Mouse (Mus musculus) lung, postnatal 4 days (tissue): ENCODE measurements around the gene Tbx5.

ENCODE experiments used
- DNase-seq, 2 experiments: peaks; one replicate each; pipeline ENCODE4 v3.0.0; 2021

Gene Tbx5

DNA sequence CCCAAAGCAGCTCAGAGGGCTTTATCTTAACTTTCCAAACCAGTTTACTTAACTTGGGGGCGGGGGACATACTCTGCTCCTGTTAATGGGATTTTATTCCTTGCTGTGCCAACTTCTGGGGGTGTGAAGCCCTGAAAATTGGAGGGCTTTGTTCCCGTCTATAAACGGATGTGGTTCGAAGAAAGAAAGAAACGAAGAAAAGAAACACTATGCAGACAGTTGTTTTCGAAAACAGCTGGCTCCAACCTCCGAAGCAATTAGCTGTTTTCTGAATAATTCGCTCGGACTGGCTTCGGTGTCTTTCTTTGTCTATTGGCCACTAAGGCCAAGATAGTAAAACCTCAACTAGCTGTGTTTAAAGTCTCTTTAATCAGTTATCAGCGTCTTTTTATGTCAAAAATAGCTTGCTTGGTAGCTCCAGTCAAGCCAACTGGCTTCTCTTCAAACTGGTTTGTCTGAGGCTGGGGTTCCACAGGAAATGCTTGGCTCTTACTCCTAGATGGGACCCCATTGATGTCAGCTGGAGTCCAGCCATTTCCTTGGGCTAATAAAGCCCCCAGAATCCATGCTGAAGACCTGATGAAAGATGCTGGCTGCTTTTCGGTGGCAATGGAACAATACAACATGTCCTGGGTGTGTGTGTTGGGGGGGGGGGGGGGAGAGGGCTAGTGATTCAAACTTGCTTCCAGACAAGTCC lies 21.3 kb upstream of the Tbx5 start:
- peak; percentile 74 to 84 for DNase-seq

DNA sequence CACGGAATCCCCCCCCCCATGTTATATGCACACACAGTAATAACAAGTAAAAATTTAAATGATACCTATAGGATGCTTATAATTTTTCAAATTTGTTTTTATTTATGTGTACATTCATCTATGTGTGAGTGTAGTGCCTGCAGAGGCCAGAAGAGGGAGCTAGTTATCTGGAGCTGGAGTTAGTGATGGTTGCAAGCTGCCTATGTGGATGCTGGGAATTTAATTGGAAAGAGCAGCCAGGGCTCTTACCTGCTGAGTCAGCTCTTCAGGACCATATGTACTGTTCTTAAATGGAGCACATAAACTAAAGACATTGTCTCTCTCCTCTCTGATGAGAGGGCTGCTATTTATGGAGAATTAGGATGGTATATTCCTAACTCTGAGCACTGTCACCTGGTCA lies 17.2 kb upstream of the Tbx5 start:
- peak in 1 of 2 experiments; percentile 3 for DNase-seq

DNA sequence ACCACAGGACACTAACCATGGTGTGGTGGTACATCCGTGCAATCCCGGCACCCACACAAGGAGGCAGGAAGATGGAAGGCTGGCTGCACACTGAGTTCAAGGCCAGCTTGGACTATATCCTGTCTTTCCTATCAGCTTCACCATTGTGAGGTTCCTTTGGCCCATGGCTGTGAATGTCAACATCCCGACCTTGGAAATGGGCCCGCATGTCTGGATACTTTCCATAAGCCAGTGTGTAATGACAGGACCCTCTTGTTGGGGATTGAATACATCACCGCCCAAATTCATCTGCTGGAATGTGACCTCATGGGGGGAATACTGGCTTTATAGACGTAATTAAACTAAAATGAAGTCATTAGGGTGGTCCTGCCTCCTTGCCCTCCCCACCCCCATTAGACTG lies 12.0 kb upstream of the Tbx5 start:
- DNase-seq: peak; percentile 49 to 64

DNA sequence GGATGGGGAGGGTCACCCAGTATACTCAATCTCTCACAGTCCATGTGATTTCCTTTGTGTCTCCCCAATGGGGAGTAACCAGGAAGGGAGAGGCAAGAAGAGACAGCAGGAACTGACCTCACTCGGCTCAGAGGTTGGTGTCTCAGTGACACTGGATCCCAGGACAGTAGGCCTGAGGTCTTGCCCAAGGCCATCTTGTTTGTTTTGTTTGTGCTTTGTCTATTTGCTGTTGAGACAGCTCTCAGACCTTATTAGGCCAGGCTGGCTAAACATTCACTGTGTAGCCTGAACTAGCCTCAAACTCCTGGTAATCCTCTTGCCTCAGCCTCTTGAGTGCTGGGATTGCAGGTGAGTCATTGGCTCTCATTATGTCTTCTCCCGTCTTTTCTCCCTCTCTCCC lies 11.0 kb upstream of the Tbx5 start:
- no peak for DNase-seq

DNA sequence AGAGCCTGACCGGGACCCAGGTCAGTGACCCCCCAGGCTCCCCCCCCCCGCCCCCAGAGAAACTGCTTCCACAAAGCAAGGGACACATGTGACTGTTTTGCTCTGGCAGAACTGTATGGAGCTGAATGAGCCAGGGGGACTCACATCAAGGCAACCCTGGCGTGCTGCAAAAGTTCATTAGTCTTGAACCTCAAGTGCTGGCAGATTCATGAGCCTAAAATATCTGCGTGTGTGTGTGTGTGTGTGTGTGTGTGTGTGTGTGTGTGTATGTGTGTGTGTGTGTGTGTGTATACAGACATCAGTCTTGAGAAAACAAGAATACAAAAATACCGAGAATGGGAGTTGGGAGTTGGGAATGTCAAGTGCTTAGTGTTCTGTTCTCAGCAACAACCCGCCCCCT lies 5.1 kb upstream of the Tbx5 start:
- no peak for DNase-seq

DNA sequence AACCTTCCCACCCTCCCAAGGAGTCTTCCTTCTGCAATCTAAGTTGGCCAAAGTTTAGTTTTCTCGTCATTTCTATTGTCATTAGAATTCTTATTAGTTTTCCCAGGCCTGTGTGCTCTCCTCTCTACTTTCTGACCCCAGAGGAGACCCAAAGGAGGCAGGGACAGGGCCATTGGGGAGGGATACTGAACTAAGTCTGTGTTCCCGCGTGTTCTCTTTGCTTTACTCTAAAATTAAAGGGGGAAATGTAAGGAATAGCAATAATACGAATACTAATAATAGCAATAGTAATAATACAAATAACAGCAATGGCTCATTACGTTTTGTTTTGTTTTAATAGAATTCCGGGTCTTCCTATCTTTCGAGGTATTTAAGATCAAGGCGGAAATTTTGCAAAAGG lies 1.9 kb upstream of the Tbx5 start:
- DNase-seq: no peak

DNA sequence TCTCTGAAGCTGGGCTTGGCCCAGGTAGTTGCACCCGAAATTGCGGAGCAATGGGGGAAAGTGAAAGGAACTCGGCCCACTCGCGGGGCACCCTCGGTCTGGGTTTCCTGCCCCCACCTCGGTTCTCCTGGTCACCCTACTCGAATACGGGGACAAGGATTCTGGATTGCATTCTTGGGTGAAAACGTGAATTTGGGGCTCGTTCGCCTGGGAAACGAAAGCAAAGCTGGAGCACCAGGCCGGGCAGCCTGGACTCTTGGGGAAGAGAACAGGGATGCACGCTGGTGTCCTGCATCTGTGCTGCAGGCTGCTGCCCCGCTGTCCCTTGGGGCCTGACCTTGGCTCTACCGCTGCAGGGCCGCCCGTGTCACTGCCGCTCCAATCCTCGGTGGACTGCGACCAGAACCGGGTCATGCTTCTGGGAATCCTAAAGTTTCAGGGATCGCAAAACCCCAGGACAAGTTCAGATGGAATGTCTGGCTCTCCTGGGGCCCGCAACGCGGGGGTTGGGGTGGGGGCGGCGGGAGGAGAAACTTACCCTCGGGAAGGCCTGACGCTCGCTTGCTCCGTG lies 1.2 kb upstream of the Tbx5 start:
- DNase-seq: peak in 1 of 2 experiments; percentile 57

DNA sequence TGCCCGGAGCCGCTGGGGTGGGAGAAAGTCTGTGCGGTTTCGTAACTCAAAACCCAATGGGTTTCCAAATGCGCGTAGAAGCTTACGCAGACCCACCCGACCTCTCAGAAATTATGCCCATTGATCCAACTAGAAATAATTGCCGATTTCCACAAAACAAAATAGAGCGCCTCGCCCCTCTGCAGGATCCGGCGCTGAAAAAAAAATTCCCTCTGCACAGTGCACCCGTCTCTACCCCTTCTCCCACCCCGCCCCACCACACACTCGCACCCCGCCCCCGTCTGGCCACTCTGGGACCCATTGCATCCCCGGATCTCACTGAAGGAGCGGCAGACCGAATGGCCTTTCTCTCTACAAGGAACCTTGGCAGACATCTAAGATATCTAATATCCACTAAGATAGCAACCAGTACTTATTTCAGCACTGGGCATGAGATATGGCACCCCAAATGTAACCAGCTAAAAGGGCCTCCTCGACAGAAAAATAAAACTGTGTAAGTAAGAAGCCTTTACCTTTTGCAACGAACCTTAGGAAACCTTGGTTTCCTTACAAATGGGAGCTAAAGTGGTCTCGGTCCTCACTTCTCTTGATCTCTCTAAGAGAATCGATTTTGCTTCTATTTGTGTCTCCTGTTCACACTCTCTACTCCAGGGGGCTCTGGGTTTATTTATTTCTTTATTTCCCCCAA lies 533 bp upstream of the Tbx5 start:
- peak; percentile 70 to 73 for DNase-seq

DNA sequence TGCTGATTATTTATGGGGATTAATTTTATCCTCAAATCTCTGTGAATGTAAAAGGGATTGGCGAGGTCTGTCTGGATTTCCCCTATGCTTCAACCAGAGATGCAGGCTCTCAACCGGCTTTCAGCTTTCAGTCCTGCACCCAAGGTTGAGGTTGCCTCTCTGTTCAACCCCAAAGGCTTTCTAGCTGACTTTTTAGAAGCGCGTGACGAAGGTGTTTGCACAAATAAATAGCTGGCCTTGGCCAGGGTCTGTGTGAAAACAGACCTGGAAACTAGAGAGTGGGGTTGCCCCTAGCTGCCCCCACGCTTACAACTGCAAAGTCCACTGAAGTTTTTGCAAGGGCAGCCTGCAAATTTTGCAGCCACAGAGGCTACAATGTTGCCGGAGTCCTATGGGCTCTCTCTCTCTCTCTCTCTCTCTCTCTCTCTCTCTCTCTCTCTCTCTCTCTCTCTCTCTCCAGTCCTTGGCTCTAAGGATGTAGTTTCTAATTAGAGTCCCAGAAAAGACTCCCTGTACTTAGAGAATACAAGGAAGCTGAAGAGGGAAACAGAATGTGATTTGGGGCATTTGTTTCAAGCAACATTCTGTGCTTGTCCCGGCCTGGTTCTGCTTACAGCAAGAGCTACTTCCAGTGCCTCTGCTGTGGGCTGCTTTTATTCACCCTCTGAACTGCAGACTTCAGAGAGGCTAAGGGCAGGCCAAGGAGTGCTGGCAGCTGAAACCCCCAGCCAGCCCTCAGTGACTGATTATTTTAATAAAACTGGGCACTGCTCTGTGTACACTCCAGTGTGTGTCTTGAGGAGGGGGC lies 959 bp downstream of the Tbx5 start:
- DNase-seq: no peak

DNA sequence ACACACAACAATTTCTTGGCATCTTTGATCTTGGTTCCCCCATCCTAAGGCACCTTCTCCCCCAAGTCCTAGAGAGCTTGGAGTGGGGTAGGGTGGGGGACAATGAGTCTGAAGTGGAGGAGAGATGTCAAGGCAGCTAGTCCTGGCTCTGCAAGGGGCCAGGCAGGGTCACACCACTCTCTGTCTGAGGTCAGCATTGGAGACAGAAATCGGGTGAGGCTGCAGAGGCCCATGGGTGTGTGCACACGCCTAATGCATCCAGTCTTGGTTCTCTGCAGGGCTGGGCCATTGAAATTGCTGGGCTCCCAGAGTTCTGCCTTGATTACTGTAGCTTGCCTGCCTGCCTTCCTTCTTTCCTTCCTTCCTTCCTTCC lies 1.5 kb downstream of the Tbx5 start:
- DNase-seq: no peak

DNA sequence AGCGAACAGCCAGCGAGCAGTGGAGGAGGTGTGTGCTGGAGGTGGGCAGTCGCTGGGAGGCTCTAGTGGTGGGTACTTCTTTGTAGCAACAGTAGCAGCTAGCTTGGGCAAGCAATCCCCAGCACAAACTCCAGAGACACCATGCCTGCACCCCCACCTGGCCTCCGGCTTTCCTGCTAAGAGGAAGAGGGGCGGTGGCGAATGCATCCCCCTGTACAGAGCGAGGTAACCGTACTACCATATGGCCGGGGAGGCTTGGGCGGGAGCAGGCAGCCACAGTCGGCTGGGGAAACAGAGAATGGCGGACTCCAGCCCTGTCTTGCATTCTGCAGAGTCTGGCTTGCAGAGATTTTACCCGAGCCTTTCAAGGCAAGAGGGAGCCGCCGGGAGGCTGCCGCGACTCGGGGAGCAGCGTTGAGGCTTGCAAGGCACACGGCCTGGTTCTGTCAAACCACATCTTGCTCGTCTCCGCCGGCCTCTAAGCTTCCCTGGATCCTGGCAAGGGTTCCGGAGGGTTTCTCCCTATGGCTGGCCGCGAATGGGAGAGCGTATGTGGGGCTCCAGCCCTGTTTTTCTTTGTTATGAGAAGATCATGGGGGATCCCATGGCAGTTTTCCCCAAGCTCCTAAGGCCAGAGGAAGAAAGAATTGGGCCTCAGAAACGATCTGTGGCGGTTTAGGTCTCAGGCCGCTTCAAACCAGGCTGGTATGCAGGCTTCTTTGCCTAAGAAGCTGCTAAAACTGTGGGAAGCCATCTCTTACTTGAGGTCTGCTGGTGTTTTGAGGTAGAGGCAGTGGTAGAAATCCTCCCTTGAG lies 2.8 kb downstream of the Tbx5 start:
- peak in 1 of 2 experiments; percentile 53 for DNase-seq

DNA sequence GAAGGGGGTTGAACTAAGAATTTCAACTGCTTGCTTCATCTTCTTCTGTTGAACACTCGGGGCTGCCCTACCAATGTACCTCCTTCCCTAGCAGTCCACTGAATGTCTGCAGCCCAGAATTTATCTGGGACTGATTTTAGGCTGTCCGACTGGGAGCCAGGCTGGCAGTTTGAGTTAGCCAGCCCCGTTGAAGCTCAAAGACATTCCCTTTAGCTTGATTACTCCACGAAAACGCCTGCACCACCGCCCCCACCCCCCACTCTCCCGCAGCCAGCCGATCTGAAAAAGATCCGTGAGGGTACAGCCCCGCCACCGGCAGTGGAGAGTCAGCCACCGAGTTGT lies 3.4 kb downstream of the Tbx5 start:
- peak in 1 of 2 experiments; percentile 28 for DNase-seq

DNA sequence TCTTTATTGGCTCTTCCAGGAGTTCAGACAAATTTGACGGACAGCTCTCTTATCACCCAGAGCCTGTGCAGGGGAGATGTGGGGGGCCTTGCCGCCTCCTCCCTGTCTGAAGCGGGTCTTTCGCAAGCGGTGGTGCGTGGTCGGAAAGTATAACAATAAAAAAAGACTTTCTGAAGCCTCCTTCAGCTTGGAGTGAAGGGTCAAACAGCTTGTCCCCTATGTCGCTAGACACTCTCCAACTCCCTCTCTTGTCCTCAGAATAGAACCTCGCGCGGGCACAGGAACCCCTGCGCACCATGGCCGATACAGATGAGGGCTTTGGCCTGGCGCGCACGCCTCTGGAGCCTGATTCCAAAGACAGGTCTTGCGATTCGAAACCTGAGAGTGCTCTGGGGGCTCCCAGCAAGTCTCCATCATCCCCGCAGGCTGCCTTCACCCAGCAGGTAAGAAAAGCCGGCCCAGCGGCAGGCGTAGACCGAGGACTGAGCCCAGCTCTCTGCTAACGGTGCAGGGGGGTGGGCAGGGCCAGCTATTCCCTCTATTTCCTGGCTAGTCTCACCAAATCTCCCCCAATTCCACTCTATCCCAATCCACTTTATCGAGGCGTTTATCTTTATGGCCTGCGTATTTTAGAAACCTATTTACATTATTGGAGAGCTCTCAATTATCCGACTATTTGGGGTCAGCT lies 4.3 kb downstream of the Tbx5 start:
- DNase-seq: peak in 1 of 2 experiments; percentile 59

DNA sequence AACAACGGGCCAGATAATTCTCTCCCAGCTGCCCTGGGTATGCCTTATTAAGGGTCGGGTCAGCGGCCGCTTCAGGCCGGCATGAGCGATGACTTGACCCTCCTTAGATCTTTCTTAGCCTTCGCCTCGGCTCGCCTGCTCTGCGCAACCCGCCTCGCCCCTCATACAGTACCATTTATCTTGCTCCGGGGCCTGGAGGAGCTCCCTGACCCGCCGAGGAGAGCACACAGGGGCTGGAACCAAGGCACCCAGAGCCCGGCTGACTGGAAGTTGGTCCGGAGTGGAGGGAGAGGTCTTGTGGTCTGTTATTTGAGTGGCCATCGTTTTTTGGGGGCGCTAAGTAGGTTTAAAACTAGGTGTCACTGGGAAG lies 4.8 kb downstream of the Tbx5 start:
- peak in 1 of 2 experiments; percentile 27 for DNase-seq

DNA sequence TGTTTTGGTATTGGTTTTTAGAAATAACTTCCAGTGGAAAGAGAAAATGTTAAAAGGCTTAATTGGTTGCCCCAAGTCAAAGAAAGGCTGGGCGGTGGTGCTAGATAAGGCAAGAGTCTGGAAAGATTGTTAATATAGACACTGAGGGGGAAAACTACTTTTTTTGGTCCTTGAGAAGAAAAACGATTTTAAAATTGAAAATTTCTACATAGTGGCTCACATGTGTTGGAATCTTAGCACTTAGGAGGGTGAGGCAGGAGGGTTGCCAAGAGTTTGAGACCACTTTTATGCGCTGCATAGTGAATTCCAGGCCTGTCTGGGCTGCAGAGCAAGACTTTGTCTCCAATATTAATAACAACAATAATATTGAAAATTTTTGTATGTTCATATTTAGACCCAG lies 5.4 kb downstream of the Tbx5 start:
- DNase-seq: no peak

DNA sequence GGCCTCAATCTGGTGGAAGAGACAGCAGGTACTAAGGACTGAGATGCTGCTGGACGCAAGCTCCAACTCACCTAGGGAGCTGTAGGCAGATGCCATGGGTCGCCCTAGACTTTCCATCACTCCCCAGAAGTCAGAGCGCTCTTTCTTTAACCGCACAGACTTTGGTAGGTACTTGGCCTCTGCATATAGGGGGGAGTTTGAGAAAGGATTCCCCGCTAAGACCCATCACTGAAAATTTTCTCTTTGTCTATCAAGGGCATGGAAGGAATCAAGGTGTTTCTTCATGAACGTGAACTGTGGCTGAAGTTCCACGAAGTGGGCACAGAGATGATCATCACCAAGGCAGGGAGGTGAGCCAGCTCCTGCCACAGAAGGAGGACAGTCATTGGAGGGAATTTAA lies 6.0 kb downstream of the Tbx5 start:
- no peak for DNase-seq

DNA sequence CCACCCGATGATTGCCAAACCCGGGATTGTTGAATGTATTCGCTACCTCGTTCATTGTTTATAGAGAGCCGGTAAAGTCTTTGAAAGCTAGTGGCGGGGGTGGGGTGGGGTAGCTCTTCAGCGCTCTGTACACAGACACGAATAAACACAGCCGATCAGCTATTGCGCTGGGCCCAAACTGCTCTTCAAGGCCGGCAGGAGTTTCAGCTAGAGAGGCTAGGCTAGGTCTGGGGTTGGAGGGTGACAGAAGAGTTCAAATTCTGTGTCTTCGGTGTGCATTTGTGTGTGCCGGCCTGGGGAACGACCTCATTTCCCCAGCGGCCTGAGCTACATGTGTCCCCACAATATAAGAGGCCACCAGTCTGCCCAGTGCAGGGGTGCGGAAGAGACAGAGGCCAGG lies 6.7 kb downstream of the Tbx5 start:
- peak in 1 of 2 experiments; percentile 34 for DNase-seq

DNA sequence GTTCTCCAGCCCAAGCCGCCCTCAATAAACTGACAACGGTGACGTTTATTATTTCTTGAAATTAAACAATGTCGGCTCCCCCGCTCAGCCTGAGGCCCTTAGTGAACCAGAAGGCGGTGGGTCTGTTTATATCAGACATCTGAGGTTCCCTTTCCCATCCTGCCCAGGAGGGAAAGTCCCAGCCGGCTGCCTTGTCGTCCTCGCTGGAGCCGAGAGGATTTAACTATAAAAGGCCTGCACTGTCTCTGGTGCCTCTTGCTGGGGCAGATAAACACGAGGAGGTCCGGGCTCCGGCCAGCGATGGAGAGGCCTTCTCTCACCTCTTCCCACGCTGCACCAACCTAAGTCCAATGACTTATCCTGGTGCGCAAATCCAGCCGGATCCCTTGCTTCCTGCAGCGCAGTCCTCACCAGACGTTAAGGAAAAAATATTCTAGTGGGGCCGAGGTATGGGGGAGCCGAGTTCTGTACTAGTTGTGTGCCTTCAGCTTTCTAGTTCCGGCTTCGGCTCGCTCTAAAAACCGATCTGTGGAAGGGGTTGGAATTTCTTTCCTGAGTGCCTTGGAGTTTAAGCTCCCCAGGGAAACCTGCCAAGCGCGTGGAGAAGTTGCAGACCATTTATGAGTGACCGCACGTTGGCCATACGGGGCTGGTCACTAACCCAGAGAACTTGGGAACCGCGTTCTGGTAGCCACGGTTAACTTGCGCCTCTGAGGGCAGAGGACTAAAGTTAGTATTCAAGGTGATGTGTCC lies 7.3 kb downstream of the Tbx5 start:
- peak; percentile 37 to 56 for DNase-seq

DNA sequence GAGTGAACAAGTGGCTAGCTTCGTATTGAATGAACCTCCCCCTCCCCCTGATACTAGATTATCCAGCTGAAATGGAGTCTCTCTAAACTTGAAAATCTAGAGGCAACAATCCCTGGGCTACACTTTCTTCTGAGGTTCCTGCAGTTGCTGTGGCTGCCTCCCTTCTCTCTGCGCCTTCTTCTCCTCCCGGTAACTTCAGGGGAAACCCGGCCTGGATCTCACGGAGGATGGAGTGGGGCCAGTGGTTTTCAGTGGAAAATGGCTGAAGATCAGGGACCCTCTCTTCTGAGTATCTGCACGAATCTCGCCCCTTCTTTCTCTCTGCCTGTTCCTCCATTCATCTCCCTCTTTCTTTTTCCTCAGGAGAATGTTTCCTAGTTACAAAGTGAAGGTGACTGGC lies 7.9 kb downstream of the Tbx5 start:
- DNase-seq: peak in 1 of 2 experiments; percentile 32

DNA sequence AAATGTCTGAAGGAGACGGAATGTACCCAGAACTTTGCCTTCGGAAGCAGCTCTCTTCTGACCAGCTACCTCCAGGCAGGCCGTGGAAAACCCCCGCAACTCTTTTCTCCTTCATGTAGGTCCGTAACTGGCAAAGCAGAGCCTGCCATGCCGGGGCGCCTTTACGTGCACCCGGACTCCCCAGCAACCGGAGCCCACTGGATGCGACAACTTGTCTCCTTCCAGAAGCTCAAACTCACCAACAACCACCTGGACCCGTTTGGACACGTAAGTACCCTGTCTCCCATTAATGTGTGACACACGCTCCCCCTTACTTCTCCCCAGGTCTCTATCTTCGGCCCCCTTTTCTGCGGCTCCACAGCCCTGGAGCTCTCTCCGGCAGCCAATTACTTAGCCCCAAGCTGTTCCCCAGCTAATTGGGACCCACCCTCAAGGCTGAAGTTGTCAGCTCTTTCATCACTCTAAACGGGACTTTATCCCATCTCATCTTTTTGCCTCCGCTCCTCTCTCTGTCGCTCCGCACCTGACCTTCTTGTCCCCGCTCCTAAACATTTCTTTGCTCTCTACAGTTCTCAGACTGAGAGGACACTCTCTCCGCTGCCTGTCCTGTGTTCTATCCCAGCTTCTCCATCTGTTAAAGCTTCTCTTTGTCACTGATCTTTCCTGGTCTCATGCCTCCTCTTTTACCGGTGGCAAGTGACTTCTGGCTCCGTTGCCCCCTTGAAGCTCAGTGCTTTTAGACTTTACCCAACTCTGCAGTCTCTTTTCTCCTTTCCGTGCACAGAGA lies 9.4 kb downstream of the Tbx5 start:
- no peak for DNase-seq
